Mouse (Mus musculus): Measurements from ENCODE around the gene Gm47283.
"Not testable (repeated sequence)": the region's sequence is repeated elsewhere in the genome, so short reads cannot be mapped to it uniquely, and the experiment has no call there.

Gm47283 gene

DNA sequence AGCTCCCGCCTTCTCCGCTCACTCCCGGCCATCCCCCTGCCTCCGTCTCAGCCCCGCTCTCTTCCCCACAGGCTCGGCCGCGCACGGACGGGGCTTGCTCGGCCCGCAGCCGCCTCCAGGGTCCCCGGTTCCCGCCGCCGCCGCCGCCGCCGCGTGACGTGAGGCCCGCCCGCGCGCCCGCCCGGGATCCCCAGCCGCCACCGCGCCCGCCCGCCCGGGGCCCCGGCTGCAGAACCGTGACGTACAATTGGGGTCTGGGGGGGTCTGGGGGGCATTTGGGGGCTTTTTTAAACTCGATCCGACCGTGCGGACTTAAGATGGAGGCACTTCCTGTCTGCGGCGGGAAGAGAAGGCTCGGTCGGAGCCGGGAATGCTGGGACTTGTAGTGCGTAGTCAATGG, at the start of gene Gm47283:
Gm47283 (plus strand) TSS at position 301 of the 400 bp plus-strand sequence.
- not testable (repeated sequence) for DNase-seq (ENCODE audit: low spot score in 2 of 2)

DNA sequence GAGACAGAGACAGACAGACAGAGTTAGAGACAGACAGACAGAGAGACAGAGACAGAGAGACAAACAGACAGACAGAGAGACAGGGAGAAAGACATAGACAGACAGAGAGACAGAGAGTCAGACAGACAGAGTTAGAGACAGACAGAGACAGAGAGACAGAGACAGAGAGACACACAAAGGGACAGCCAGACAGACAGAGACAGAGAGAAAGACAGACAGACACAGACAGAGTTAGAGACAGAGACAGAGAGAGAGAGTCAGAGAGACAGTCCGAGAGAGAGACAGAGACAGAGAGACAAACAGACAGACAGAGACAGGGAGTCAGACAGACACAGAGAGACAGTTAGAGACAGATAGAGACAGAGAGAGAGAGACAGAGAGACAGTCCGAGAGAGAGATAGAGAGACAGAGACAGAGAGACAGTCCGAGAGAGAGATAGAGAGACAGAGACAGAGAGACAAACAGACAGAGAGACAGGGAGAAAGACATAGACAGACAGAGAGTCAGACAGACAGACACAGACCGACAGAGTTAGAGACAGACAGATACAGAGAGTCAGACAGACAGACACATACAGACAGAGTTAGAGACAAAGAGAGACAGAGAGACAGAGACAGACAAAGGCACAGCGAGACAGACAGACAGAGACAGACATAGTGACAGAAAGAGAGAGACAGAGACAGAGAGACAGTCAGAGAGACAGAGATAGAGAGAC, 49.2 kb upstream of the Gm47283 start:
- not testable (repeated sequence) for DNase-seq (ENCODE audit: low spot score in 2 of 2)

DNA sequence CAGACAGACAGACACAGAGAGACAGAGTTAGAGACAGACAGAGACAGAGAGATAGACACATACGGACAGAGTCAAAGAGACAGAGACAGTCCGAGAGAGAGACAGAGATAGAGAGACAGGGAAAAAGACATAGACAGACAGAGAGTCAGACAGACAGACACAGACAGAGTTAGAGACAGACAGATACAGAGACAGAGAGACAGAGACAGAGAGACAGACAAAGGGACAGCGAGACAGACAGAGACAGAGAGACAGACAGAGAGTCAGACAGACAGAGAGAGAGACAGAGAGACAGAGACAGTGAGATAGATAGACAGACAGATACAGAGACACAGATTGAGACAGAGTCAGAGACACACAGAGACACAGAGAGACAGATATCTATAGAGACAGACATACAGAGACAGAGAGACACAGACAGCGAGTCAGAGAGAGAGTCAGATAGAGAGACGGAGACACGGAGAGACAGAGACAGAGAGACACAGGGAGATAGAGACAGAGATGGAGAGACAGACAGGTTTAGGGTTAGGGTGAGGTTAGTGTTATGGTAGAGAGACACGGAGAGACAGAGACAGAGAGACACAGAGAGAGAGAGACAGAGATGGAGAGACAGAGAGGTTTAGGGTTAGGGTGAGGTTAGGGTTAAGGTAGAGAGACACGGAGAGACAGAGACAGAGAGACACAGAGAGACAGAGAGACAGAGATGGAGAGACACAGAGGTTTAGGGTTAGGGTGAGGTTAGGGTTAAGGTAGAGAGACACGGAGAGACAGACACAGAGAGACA, 48.1 kb upstream of the Gm47283 start:
- not testable (repeated sequence) for DNase-seq (ENCODE audit: low spot score in 2 of 2)

DNA sequence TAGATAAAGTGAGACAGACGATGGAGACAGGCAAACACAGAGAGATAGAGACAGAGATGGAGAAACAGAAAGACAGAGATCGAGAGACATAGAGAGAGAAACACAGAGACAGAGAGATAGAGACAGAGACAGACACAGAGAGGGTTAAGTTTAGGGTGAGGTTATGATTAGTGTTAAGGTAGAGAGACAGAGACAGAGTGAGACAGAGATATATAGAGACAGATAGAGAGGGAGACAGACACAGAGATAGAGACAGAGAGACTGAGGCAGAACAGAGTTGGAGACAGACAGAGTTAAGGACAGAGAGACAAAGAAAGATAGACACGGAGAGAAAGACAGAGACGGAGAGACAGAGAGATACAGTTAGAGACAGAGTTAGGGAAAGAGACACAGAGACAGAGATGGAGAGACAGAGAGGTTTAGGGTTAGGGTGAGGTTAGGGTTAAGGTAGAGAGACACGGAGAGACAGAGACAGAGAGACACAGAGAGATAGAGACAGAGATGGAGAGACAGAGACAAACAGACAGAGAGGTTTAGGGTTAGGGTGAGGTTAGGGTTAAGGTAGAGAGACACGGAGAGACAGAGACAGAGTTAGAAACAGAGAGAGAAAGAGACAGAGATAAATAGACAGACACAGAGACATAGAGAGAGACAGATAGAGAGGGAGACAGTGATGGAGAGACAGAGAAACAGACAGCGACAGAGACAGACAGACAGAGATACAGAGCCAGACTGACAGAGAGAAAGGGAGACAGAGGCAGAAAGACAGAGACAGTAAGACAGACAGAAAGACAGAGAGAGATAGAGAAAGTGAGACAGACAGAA, 46.7 kb upstream of the Gm47283 start:
- DNase-seq (ENCODE audit: low spot score in 2 of 2) = no peak

DNA sequence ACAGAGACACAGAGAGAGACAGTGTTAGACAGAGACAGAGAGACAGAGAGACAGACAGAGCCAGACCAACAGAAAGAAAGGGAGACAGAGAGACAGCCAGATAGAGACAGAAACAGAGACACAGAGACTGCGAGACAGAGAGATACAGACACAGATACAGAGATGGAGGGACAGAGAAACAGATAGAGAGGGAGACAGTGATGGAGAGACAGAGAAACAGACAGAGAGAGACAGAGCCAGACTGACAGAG, 46.2 kb upstream of the Gm47283 start:
- no peak for DNase-seq (ENCODE audit: low spot score in 2 of 2)

DNA sequence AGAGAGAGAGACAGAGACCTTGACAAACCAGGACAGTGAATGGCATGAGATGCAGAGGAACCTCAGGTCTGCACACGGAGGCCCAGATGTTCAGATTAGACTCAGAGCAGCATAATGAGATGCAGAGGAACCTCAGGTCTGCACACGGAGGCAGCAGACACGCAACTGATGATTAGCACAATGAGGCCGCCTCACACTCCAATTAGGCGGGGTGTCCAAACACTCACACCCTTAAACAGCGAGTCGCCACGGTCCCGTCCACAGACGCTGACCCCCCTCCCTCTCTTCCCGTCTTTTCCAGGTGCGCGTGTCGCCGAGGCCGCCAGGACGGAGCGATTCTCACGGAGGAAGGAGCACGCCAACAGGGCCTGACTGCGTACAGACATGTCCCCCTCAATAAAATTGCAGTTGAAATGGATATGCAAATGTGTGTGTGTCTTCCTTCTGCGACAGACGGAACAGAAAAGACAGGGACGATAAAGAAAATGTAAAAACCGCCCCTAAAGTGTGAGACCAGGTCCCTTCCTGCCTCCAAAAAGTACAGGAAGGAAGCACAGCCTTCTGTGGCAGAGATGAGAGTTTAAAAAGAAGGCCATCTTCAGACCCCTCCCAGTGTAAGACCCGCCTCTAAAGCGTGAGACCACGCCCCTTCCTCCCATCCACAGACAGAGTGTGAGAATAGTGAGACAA, 45.6 kb upstream of the Gm47283 start:
- DNase-seq (ENCODE audit: low spot score in 2 of 2) = peak; percentile 52 to 64

DNA sequence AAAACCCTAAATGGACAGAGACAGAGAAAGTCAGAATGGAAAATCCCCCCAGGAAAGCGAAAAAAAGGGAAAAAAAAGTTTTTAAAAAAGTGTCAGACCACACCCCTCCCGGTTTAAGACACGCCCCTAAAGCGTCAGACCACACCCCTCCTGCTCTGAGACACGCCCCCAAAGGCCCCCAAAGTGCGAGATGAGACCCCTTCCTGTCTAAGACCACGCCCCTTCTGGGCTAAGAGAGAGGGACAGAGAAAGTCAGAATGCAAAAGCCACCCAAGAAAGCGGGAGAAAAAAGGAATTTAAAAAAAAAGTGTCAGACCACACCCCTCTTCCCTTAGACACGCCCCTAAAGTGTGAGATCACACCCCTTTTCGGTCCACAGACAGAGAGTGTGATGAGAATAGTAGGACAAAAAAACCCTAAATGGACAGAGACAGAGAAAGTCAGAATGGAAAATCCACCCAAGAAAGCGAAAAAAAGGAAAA, 45.0 kb upstream of the Gm47283 start:
- peak; percentile 52 to 57 for DNase-seq (ENCODE audit: low spot score in 2 of 2)

DNA sequence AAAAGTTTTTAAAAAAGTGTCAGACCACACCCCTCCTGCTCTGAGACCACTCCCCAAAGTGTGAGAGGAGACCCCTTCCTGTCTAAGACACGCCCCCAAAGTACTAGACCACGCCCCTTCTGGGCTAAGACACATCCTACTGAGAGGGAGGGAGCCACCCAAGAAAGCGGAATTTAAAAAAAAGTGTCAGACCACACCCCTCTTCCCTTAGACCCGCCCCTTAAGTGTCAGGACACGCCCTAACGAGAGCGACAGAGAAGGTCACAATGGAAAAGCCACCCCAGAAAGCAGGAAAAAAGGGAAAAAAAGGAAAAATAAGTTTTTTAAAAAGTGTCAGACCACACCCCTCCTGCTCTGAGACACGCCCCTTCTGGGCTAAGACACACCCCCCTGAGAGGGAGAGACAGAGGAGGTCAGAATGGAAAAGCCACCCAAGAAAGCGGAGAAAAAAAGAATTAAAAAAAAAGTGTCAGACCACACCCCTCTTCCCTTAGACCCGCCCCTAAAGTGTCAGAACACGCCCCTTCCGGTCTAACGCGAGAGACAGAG, 44.5 kb upstream of the Gm47283 start:
- DNase-seq (ENCODE audit: low spot score in 2 of 2) = peak; percentile 55 to 62

DNA sequence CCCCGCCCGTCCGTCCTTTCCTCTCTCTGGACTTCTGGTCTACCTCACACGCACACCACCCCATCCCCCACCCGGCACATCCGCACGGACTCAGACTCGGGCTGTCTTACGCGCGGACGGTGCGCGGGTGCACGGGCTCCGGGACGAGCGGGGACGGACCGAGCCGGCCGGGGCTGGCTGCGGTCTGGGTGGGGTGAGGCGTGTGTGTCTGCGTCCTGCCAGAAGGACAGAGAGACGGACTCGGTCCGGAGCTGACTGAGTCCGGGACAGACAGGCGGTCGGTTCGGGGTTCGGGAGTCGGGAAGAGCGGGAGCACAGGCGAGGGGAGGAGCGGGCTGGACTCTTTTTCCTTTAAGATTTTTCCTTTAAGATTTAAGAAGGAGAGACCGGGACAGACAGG, 43.5 kb upstream of the Gm47283 start:
- peak; percentile 16 to 60 for DNase-seq (ENCODE audit: low spot score in 2 of 2)

DNA sequence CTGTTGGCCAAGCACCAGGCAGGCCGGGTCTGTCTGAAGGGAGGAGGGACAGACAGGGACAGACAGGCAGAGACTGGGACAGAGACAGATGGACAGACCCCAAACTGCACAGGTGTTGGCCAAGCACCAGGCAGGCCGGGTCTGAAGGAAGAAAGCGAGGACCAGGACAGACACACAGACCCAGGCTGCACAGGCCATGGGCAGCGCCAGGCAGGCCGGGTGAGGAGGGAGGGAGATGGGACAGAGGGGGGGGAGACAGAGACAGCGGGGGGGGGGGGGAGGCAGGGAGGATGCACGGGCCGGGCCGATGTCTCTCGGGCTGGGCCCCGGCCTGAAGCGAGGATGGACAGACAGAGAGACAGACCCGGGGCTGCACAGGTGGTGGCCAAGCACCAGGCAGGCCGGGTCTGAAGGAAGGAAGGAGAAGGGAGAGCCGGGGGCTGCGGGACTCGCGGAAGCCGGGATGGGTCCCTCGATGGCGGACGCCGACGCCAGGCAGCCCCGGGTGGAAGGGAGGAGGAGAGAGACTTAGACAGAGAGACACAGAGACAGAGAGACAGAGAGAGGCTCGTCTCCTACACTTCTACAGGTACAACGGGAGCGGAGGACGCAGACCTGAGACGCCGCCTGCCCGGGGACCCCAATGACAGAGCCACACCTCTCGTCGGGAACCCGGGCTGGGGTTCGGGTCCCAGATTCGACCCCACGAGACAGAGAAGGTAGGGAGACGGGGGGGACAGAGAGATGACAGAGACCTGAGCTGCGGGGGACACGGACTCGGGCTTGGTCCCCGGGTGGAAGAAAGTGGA, 42.9 kb upstream of the Gm47283 start:
- peak; percentile 45 to 64 for DNase-seq (ENCODE audit: low spot score in 2 of 2)

DNA sequence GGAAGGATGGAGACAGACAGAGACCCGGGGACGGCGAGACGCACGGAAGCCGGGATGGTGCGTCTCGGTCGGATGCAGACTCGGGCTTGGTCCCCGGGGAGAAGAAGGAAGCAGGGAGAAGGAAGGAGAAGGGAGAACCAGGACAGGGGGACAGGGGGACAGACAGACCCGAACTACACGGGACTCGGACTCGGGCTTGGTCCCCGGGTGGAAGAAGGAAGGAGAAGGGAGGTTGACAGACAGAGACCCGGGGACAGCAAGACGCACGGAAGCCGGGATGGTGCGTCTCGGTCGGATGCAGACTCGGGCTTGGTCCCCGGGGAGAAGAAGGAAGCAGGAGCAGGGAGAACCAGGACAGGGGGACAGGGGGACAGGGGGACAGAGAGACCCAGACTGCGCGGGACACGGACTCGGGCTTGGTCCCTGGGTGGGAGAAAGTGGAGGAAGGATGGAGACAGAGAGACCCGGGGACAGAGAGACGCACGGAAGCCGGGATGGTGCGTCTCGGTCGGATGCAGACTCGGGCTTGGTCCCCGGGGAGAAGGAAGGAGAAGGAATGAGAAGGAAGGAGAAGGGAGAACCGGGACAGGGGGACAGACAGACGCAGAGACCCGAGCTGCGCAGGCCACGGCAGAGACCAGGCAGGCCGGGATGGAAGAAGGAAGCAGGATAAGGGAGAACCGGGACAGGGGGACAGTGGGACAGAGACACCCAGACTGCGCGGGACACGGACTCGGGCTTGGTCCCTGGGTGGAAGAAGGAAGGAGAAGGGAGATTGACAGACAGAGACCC, 42.1 kb upstream of the Gm47283 start:
- DNase-seq (ENCODE audit: low spot score in 2 of 2) = peak; percentile 8 to 36

DNA sequence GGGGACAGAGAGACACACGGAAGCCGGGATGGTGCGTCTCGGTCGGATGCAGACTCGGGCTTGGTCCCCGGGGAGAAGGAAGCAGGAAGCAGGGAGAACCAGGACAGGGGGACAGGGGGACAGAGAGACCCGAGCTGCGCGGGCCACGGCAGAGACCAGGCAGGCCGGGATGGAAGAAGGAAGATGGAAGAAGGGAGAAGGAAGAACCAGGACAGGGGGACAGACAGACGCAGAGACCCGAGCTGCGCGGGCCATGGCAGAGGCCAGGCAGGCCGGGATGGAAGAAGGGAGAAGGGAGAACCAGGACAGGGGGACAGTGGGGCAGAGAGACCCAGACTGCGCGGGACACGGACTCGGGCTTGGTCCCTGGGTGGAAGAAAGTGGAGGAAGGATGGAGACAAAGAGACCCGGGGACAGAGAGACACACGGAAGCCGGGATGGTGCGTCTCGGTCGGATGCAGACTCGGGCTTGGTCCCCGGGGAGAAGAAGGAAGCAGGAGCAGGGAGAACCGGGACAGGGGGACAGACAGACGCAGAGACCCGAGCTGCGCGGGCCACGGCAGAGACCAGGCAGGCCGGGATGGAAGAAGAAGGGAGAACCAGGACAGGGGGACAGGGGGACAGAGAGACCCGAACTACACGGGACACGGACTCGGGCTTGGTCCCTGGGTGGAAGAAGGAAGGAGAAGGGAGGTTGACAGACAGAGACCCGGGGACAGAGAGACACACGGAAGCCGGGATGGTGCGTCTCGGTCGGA, 41.3 kb upstream of the Gm47283 start:
- DNase-seq (ENCODE audit: low spot score in 2 of 2) = peak; percentile 9 to 40

DNA sequence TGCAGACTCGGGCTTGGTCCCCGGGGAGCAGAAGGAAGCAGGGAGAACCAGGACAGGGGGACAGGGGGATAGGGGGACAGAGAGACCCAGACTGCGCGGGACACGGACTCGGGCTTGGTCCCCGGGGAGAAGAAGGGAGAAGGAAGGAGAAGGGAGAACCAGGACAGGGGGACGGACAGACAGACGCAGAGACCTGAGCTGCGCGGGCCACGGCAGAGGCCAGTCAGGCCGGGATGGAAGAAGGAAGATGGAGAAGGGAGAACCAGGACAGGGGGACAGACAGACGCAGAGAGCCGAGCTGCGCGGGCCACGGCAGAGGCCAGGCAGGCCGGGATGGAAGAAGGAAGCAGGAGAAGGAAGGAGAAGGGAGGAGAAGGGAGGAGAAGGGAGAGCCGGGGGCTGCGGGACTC, 40.7 kb upstream of the Gm47283 start:
- DNase-seq (ENCODE audit: low spot score in 2 of 2) = peak; percentile 14 to 38

DNA sequence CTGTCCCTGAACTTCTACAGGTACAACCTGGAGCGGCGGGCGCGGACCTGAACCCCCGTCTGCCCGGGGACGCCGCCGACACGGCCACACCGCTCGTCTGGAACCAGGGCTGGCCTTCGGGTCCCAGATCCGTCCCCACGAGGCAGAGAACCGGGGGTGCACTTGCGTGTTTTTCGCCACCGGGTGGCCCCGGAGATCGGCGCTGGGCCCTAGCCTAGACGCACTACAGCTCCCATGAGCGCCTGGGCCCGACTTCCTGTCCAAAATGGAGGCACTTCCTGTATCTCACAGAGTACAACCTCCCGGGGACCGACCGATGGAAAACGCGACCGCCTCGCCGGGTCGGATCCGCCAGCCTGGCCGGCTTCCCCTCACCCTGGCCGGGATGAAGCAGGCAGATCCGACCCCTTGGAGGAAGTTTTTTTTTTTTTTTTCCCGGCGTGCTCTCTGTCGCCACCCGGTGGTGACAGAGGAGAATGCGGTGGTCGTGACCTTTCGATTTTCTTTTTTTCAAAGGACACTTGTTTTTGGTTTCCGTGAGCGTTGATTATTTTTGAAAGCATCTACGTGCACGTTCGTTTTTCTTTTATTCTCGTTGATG, 40.1 kb upstream of the Gm47283 start:
- peak; percentile 85 to 92 for DNase-seq (ENCODE audit: low spot score in 2 of 2)

DNA sequence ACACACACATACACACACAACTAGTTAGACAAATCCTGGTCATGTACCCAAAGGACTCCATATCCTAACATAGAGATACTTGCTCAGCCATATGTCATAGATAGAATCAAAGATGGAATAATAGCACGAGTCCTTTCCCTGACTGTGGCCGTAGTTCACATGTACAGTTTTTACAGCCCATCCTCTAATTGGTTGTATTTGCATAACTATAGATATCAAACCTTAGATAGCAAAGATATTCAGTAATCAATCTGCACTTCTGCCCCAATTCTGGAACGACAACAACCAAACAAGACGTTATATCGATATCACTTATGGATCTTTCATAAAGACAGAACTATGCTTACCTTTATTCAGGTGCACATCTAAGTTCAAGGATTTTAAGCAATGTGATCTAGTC, 39.3 kb upstream of the Gm47283 start:
- not testable (repeated sequence) for DNase-seq (ENCODE audit: low spot score in 2 of 2)

DNA sequence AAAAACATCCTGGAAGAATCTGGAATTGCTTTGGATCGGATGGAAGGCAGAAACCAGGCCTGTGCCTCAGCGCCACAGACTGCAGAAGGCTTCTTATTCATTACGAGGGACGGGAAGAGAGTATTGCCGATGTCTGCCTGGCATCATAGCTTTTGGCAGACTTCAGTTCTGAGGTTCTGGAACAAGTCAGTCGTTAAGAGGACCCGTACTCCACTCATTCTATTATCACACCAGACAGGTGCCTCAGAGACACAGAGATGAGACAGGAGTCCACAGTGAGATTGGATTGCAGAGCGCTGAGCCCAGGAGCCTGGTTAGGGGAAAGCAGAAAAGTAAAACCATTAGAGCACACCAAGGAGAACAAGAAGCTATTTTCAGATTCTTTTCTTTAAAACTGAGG, 29.8 kb upstream of the Gm47283 start, which contains the start of gene Gm21860:
Gm21860 (minus strand) TSS at position 101 of the 400 bp plus-strand sequence.
- not testable (repeated sequence) for DNase-seq (ENCODE audit: low spot score in 2 of 2)

DNA sequence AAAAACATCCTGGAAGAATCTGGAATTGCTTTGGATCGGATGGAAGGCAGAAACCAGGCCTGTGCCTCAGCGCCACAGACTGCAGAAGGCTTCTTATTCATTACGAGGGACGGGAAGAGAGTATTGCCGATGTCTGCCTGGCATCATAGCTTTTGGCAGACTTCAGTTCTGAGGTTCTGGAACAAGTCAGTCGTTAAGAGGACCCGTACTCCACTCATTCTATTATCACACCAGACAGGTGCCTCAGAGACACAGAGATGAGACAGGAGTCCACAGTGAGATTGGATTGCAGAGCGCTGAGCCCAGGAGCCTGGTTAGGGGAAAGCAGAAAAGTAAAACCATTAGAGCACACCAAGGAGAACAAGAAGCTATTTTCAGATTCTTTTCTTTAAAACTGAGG, 54.5 kb downstream of the Gm47283 start, which contains the start of gene Gm21748:
Gm21748 (minus strand) TSS at position 101 of the 400 bp plus-strand sequence.
- DNase-seq (ENCODE audit: low spot score in 2 of 2) = not testable (repeated sequence)
